In genomic region chr15:25843086-25843991, GRCm38 (mm10) we compare ENCODE assay signal across 8 mouse cellular contexts. TPM values are rescaled to one million over a fixed set of nuclear protein-coding genes. Genes with fewer than 3 reads are reported as not detected.
DNase-seq lines count a peak whose midpoint lies in the region; ATAC-seq and TF ChIP-seq lines count a peak whose summit lies in the region.

TSS of gene Retreg1 (plus strand) at chr15:25843180.

- H3K4me2 ChIP-seq in forebrain, embryonic 14.5 days (ENCODE audit: low read length): peak within 1 kb of the TSS; percentile 91
- H3K4me2 ChIP-seq in neural tube, embryonic 13.5 days: peak within 1 kb of the TSS; percentile 83
- H3K4me2 ChIP-seq in stomach, postnatal 0 days (replicated peaks; ENCODE audit: low read depth): peak within 1 kb of the TSS; percentile 90

- peaks cover 19% of the 10 kb centered on the region for H3K79me3 ChIP-seq in C2C12 (ENCODE audit: low read depth)

- H3ac ChIP-seq in C2C12 (ENCODE audit: control insufficient read depth, insufficient read length, low read depth): peak within 1 kb of the TSS; percentile 80

- intact Hi-C loops in heart, postnatal 10 days (cut with DNase I): no loop called here

- H3K4me1 ChIP-seq in forebrain, embryonic 14.5 days (ENCODE audit: control insufficient read depth, insufficient read depth, low read length): peaks cover 5% of the 10 kb centered on the region
- H3K4me1 ChIP-seq in neural tube, embryonic 13.5 days (replicated peaks): peaks cover 10% of the 10 kb centered on the region
- peaks cover 3% of the 10 kb centered on the region; the same call in 1 of the 2 replicates for H3K4me1 ChIP-seq in stomach, postnatal 0 days (replicated peaks; ENCODE audit: control insufficient read depth, insufficient read depth)

- no peak for TF ChIP-seq CTCF in C2C12 (IDR thresholded peaks at IDR 0.05; ENCODE audit: control insufficient read depth, insufficient read depth, insufficient read length)
- TF ChIP-seq CTCF in stomach, postnatal 0 days (IDR thresholded peaks at IDR 0.05; ENCODE audit: low read depth): peak; percentile 24; the same call in 1 of the 2 replicates

- no peak for TF ChIP-seq EP300 in stomach, postnatal 0 days (optimal IDR thresholded peaks at IDR 0.05)

- peak; percentile 21 for DNase-seq in c-Kit-positive CD71-positive TER-119-positive erythroid progenitor cells, embryonic 14.5 days (ENCODE audit: low spot score)
- peak; percentile 67 for DNase-seq in forebrain, embryonic 14.5 days (ENCODE audit: low spot score)
- peak; percentile 76 to 81 for DNase-seq in heart, postnatal 10 days
- peak; percentile 76 to 85 for DNase-seq in kidney, postnatal 4 days
- DNase-seq in lung, adult 18-20 months: peak; percentile 91
- peak; percentile 89 for DNase-seq in stomach, postnatal 0 days (ENCODE audit: low spot score)

- peaks cover 3% of the 10 kb centered on the region for H3K36me3 ChIP-seq in C2C12 (ENCODE audit: control insufficient read depth, insufficient read depth)
- no peaks in the 10 kb centered on the region for H3K36me3 ChIP-seq in forebrain, embryonic 14.5 days (ENCODE audit: control insufficient read depth, insufficient read depth, low read length)
- H3K36me3 ChIP-seq in neural tube, embryonic 13.5 days: no peaks in the 10 kb centered on the region
- no peaks in the 10 kb centered on the region for H3K36me3 ChIP-seq in stomach, postnatal 0 days (ENCODE audit: control insufficient read depth, insufficient read depth, low read length)

- no peaks in the 10 kb centered on the region for H3K27me3 ChIP-seq in C2C12 (ENCODE audit: control insufficient read depth, insufficient read depth, insufficient read length)
- H3K27me3 ChIP-seq in forebrain, embryonic 14.5 days (replicated peaks; ENCODE audit: control insufficient read depth, insufficient read depth, low read length): peaks cover 4% of the 10 kb centered on the region; the same call in 1 of the 2 replicates
- peaks cover 13% of the 10 kb centered on the region for H3K27me3 ChIP-seq in neural tube, embryonic 13.5 days
- no peaks in the 10 kb centered on the region for H3K27me3 ChIP-seq in stomach, postnatal 0 days (ENCODE audit: control insufficient read depth, insufficient read depth, low read length)

- peak within 1 kb of the TSS; percentile 83 for H3K9ac ChIP-seq in forebrain, embryonic 14.5 days (ENCODE audit: low read length)
- H3K9ac ChIP-seq in neural tube, embryonic 13.5 days: peak within 1 kb of the TSS; percentile 90
- peak within 1 kb of the TSS; percentile 67 for H3K9ac ChIP-seq in stomach, postnatal 0 days (ENCODE audit: low read length)

- H3K4me3 ChIP-seq in C2C12 (ENCODE audit: insufficient read depth, poor library complexity, severe bottlenecking): peak within 1 kb of the TSS; percentile 83
- peak within 1 kb of the TSS; percentile 78 for H3K4me3 ChIP-seq in forebrain, embryonic 14.5 days (ENCODE audit: low read depth, low read length)
- H3K4me3 ChIP-seq in neural tube, embryonic 13.5 days: peak within 1 kb of the TSS; percentile 77
- H3K4me3 ChIP-seq in stomach, postnatal 0 days (ENCODE audit: low read depth, low read length): peak within 1 kb of the TSS; percentile 74

- no peaks in the 10 kb centered on the region; the same call in 1 of the 2 replicates for H3K9me3 ChIP-seq in forebrain, embryonic 14.5 days (replicated peaks; ENCODE audit: control insufficient read depth, low read length)
- no peaks in the 10 kb centered on the region for H3K9me3 ChIP-seq in neural tube, embryonic 13.5 days
- no peaks in the 10 kb centered on the region for H3K9me3 ChIP-seq in stomach, postnatal 0 days (ENCODE audit: control insufficient read depth, low read length)

- WGBS in forebrain, embryonic 14.5 days: under 1% methylated on average over 52 of the region's 72 CpGs
- WGBS in neural tube, embryonic 13.5 days: under 1% methylated on average over 59 of the region's 72 CpGs
- under 1% methylated on average over 52 of the region's 72 CpGs for WGBS in stomach, postnatal 0 days

- ATAC-seq in forebrain, embryonic 14.5 days: peak; percentile 93
- peak; percentile 86 for ATAC-seq in neural tube, embryonic 13.5 days (ENCODE audit: low read depth)
- peak; percentile 97 for ATAC-seq in stomach, postnatal 0 days (ENCODE audit: low FRiP score, low TSS enrichment)

- peaks cover 43% of the 10 kb centered on the region for H3K79me2 ChIP-seq in C2C12 (ENCODE audit: control insufficient read depth, insufficient read depth)

- no peak within 1 kb of the TSS for H3K27ac ChIP-seq in forebrain, embryonic 14.5 days (ENCODE audit: low read depth, low read length)
- H3K27ac ChIP-seq in neural tube, embryonic 13.5 days (replicated peaks): peak within 1 kb of the TSS; percentile 64
- H3K27ac ChIP-seq in stomach, postnatal 0 days (replicated peaks): peak within 1 kb of the TSS; percentile 78

TF ChIP-seq in C2C12, 6 proteins besides CTCF, POLR2A, EP300 and RAD21:
- TF ChIP-seq FOSL1 (IDR thresholded peaks at IDR 0.05; ENCODE audit: insufficient read depth, low read length, poor library complexity, severe bottlenecking) (no peak), CEBPB (IDR thresholded peaks at IDR 0.05; ENCODE audit: low read depth) (no peak), USF1 (IDR thresholded peaks at IDR 0.05; ENCODE audit: low read depth) (peak; percentile 75), MYOG (IDR thresholded peaks at IDR 0.05; ENCODE audit: control insufficient read depth, extremely low read depth, insufficient read length) (no peak), MYOD1 (IDR thresholded peaks at IDR 0.05; ENCODE audit: control insufficient read depth, insufficient read length, low read depth) (no peak), MAX (IDR thresholded peaks at IDR 0.05) (peak; percentile 16)
TF ChIP-seq in C2C12: peak in this region for 2.

RNA-seq across cellular contexts. Expression of gene Retreg1, which starts in this region (rescaled TPM):
- polyA plus RNA-seq in C2C12 (2012; fragmentation: generic; extraction: Trizol): 32.8 TPM
- 6.7 and 8.1 TPM in 2 replicates for polyA plus RNA-seq in forebrain, embryonic 14.5 days (2014; fragmentation: Nextera tagmentation; extraction: Ambion mirVana)
- 100 to 1,000 TPM; 151 to 159 TPM for total RNA-seq in heart, postnatal 10 days (2021)
- polyA plus RNA-seq in neural tube, embryonic 13.5 days (2015; fragmentation: Nextera tagmentation; extraction: Ambion mirVana): 9.0 and 11.3 TPM in 2 replicates
- 32.8 and 33.6 TPM in 2 replicates for polyA plus RNA-seq in stomach, postnatal 0 days (2015; fragmentation: Nextera tagmentation; extraction: Ambion mirVana)

Comparison
In these comparisons a context has a peak if more than half of its experiments do, and no peak if none do; other contexts are left out.
1. DNase-seq: peak in every context shown above with its lines; median percentile 91 in lung, adult 18-20 months; 89 in stomach, postnatal 0 days; 80 in kidney, postnatal 4 days; 78 in heart, postnatal 10 days; 67 in forebrain, embryonic 14.5 days; 21 in c-Kit-positive CD71-positive TER-119-positive erythroid progenitor cells, embryonic 14.5 days.